Mouse (Mus musculus) stomach, postnatal 0 days (tissue): Measurements from ENCODE around the gene Acin1.

Experiments
- CTCF ChIP-seq: IDR thresholded peaks from 2 replicates; pipeline ENCODE4 v1.5.1; 2016; ENCODE audit warnings: antibody characterized with exemption, low read depth, mild to moderate bottlenecking, moderate library complexity
- EP300 ChIP-seq: optimal IDR thresholded peaks from 2 replicates; pipeline ENCODE3; 2016; ENCODE audit warnings: antibody characterized with exemption

DNA sequence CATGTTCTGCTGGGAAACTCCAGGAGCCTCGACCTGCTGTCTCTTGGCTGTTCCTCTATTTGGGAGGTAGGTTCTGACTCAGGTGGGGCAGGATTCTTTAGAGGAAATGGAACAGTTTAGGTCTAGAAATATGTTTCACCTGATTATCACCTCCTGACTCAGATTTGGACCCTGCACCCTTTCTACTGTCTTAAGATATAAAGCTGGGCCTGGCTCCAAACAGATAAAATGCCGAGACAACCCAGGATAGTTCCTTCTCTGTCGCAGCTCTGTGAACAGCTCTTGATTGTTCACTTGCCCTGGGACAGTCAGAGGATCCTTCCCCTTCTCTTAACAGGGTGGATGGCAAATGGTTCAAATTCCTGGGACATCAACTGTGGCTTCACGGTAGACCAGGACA lies 48.5 kb upstream of the Acin1 start:
- TF ChIP-seq EP300 = no peak
- TF ChIP-seq CTCF = no peak
